Mouse (Mus musculus) limb, embryonic 11.5 days (tissue): ENCODE measurements at regions not wholly inside any gene's neighbourhood (a gene's known extent, or its start where the extent isn't known, plus 50 kb on each side); places are given as distances from the start of the nearest gene placed in this dataset.

Experiments used
- ATAC-seq: fragments of 200-750 bp; cut with Nextera tagmentation; 2 replicates; pipeline ENCODE4 v1.8.0; 2017; ENCODE audit warnings: low read depth; ENCODE audit not compliant: insufficient number of reproducible peaks, low FRiP score, low TSS enrichment
- DNase-seq: peaks from one replicate; pipeline ENCODE4 v3.0.0-alpha.2; 2015; ENCODE audit warnings: low spot score
- H3K27ac ChIP-seq: fragments of 300-500 bp; sonication (generic); replicated peaks from 2 replicates; pipeline ENCODE4 v1.5.1; 2014; ENCODE audit warnings: low read depth, mild to moderate bottlenecking, low read length
- H3K27me3 ChIP-seq: fragments of 300-500 bp; sonication (generic); 2 replicates; pipeline ENCODE4 v1.6.1; 2014; ENCODE audit warnings: mild to moderate bottlenecking, low read length, mixed read lengths; ENCODE audit not compliant: control insufficient read depth, insufficient read depth
- H3K36me3 ChIP-seq: fragments of 300-500 bp; sonication (generic); 2 replicates; pipeline ENCODE4 v1.6.1; 2014; ENCODE audit warnings: mild to moderate bottlenecking, low read length, moderate library complexity, mixed read lengths; ENCODE audit not compliant: control insufficient read depth, insufficient read depth
- H3K4me1 ChIP-seq: fragments of 300-500 bp; sonication (generic); 2 replicates; pipeline ENCODE4 v1.6.1; 2014; ENCODE audit warnings: low read length, mixed read lengths; ENCODE audit not compliant: control insufficient read depth, insufficient read depth
- H3K4me2 ChIP-seq: fragments of 300-500 bp; sonication (generic); 2 replicates; pipeline ENCODE4 v1.6.1; 2014; ENCODE audit warnings: low read depth, mild to moderate bottlenecking, moderate library complexity; ENCODE audit not compliant: severe bottlenecking
- H3K4me3 ChIP-seq: fragments of 300-500 bp; sonication (generic); 2 replicates; pipeline ENCODE4 v1.5.1; 2014; ENCODE audit warnings: low read depth, low read length
- H3K9ac ChIP-seq: fragments of 300-500 bp; sonication (generic); 2 replicates; pipeline ENCODE4 v1.6.1; 2014; ENCODE audit warnings: mild to moderate bottlenecking, low read length
- H3K9me3 ChIP-seq: fragments of 300-500 bp; sonication (generic); 2 replicates; pipeline ENCODE4 v1.6.1; 2016; ENCODE audit warnings: low read length; ENCODE audit not compliant: control insufficient read depth
- WGBS: fragments of 180-500 bp; shearing (Covaris S2); extraction: QIAGEN DNeasy Blood & Tissue Kit; methylation state at CpG from one replicate; pipeline ENCODE4 v1.1.7; 2014; 5-methylcytosine and 5-hydroxymethylcytosine counted together

GRCm38 (mm10) chr2:137436161-137436560 lies 319.7 kb upstream of the Jag1 start:
- whole genome bisulfite sequencing: 64% methylated on average over 4 of the region's 4 CpGs
- Histone ChIP-seq H3K4me2 (no peak overlapping the region), H3K36me3 (no peaks in the 10 kb centered on the region), H3K4me1 (no peaks in the 10 kb centered on the region), H3K27ac (no peak overlapping the region), H3K4me3 (no peak overlapping the region), H3K9ac (no peak overlapping the region), H3K27me3 (no peaks in the 10 kb centered on the region), H3K9me3 (no peaks in the 10 kb centered on the region)
- DNase-seq (no peak), ATAC-seq (no peak)

- H3K4me3 ChIP-seq: no peak overlapping the region
- no peaks in the 10 kb centered on the region for H3K27me3 ChIP-seq
- WGBS: 78% methylated on average over 3 of the region's 3 CpGs
- no peaks in the 10 kb centered on the region for H3K36me3 ChIP-seq
- DNase-seq (no peak), ATAC-seq (no peak)
- no peaks in the 10 kb centered on the region for H3K4me1 ChIP-seq
- no peaks in the 10 kb centered on the region for H3K9me3 ChIP-seq
- H3K9ac ChIP-seq: no peak overlapping the region
- H3K27ac ChIP-seq: no peak overlapping the region
- H3K4me2 ChIP-seq: no peak overlapping the region
Observed at GRCm38 (mm10) chr2:137422656-137423055, 306.2 kb upstream of the Jag1 start.

GRCm38 (mm10) chr2:137419678-137420077 lies 303.2 kb upstream of the Jag1 start:
- DNase-seq (no peak), ATAC-seq (no peak)
- no peaks in the 10 kb centered on the region for H3K9me3 ChIP-seq
- no peak overlapping the region for H3K4me2 ChIP-seq
- no peaks in the 10 kb centered on the region for H3K27me3 ChIP-seq
- no peaks in the 10 kb centered on the region for H3K4me1 ChIP-seq
- no peak overlapping the region for H3K4me3 ChIP-seq
- no peaks in the 10 kb centered on the region for H3K36me3 ChIP-seq
- WGBS: 23% methylated on average over 4 of the region's 4 CpGs
- H3K27ac ChIP-seq: no peak overlapping the region
- H3K9ac ChIP-seq: no peak overlapping the region

GRCm38 (mm10) chr2:137417691-137418090 lies 301.2 kb upstream of the Jag1 start:
- H3K4me3 ChIP-seq: no peak overlapping the region
- no peak overlapping the region for H3K9ac ChIP-seq
- H3K9me3 ChIP-seq: no peaks in the 10 kb centered on the region
- DNase-seq (no peak), ATAC-seq (no peak)
- H3K27ac ChIP-seq: no peak overlapping the region
- no peak overlapping the region for H3K4me2 ChIP-seq
- H3K27me3 ChIP-seq: no peaks in the 10 kb centered on the region
- H3K36me3 ChIP-seq: no peaks in the 10 kb centered on the region
- 82% methylated on average over 6 of the region's 6 CpGs for WGBS
- no peaks in the 10 kb centered on the region for H3K4me1 ChIP-seq

GRCm38 (mm10) chr2:137413432-137413831 lies 297.0 kb upstream of the Jag1 start:
- H3K4me2 ChIP-seq: no peak overlapping the region
- 66% methylated on average over 3 of the region's 3 CpGs for WGBS
- H3K27ac ChIP-seq: no peak overlapping the region
- H3K9me3 ChIP-seq: no peaks in the 10 kb centered on the region
- no peak overlapping the region for H3K4me3 ChIP-seq
- ATAC-seq (no peak), DNase-seq (no peak)
- H3K27me3 ChIP-seq: no peaks in the 10 kb centered on the region
- no peaks in the 10 kb centered on the region for H3K4me1 ChIP-seq
- H3K36me3 ChIP-seq: no peaks in the 10 kb centered on the region
- no peak overlapping the region for H3K9ac ChIP-seq

- H3K4me2 ChIP-seq: no peak overlapping the region
- H3K27ac ChIP-seq: no peak overlapping the region
- no peaks in the 10 kb centered on the region for H3K9me3 ChIP-seq
- DNase-seq (no peak), ATAC-seq (no peak)
- no peaks in the 10 kb centered on the region for H3K4me1 ChIP-seq
- no peaks in the 10 kb centered on the region for H3K36me3 ChIP-seq
- no peaks in the 10 kb centered on the region for H3K27me3 ChIP-seq
- WGBS: 91% methylated on average over 2 of the region's 2 CpGs
- H3K4me3 ChIP-seq: no peak overlapping the region
- no peak overlapping the region for H3K9ac ChIP-seq
Observed at GRCm38 (mm10) chr2:137409611-137410010, 293.2 kb upstream of the Jag1 start.

- H3K27ac ChIP-seq: no peak overlapping the region
- no peaks in the 10 kb centered on the region for H3K27me3 ChIP-seq
- H3K4me3 ChIP-seq: no peak overlapping the region
- no peaks in the 10 kb centered on the region for H3K9me3 ChIP-seq
- WGBS: 90% methylated on average over 2 of the region's 2 CpGs
- DNase-seq: no peak
- H3K4me1 ChIP-seq: no peaks in the 10 kb centered on the region
- no peak overlapping the region for H3K9ac ChIP-seq
- H3K36me3 ChIP-seq: no peaks in the 10 kb centered on the region
- ATAC-seq: no peak
- no peak overlapping the region for H3K4me2 ChIP-seq
Observed at GRCm38 (mm10) chr2:137408294-137408693, 291.9 kb upstream of the Jag1 start.

- no peak overlapping the region for H3K4me3 ChIP-seq
- no peak for ATAC-seq
- H3K9me3 ChIP-seq: peaks cover 2% of the 10 kb centered on the region; the same call in 1 of the 2 replicates
- H3K27ac ChIP-seq: no peak overlapping the region
- no peak overlapping the region for H3K4me2 ChIP-seq
- H3K27me3 ChIP-seq: no peaks in the 10 kb centered on the region
- WGBS: 19% methylated on average over 4 of the region's 4 CpGs
- H3K9ac ChIP-seq: no peak overlapping the region
- no peaks in the 10 kb centered on the region for H3K36me3 ChIP-seq
- DNase-seq: no peak
- H3K4me1 ChIP-seq: no peaks in the 10 kb centered on the region
Observed at GRCm38 (mm10) chr2:137393486-137393885, 277.0 kb upstream of the Jag1 start.

- ATAC-seq (no peak), DNase-seq (no peak)
- H3K27ac ChIP-seq: no peak overlapping the region
- WGBS: 86% methylated on average over 2 of the region's 2 CpGs
- no peaks in the 10 kb centered on the region for H3K36me3 ChIP-seq
- H3K9ac ChIP-seq: no peak overlapping the region
- H3K27me3 ChIP-seq: no peaks in the 10 kb centered on the region
- H3K4me3 ChIP-seq: no peak overlapping the region
- no peaks in the 10 kb centered on the region for H3K9me3 ChIP-seq
- H3K4me2 ChIP-seq: no peak overlapping the region
- no peaks in the 10 kb centered on the region for H3K4me1 ChIP-seq
Observed at GRCm38 (mm10) chr2:137379816-137380215, 263.4 kb upstream of the Jag1 start.
